Mouse (Mus musculus) neural tube, embryonic 14.5 days (tissue): ENCODE results near the gene Cd9. TPM values are rescaled to one million over a fixed set of nuclear protein-coding genes. Genes with fewer than 3 reads are reported as not detected.

Experiments
- ATAC-seq: fragments of 200-750 bp; cut with Nextera tagmentation; 2 replicates; pipeline ENCODE4 v1.8.0; 2017; ENCODE audit warnings: low read depth, mild to moderate bottlenecking, moderate TSS enrichment, moderate library complexity
- H3K27ac ChIP-seq: fragments of 300-500 bp; sonication (generic); 2 replicates; pipeline ENCODE4 v1.5.1; 2014; ENCODE audit warnings: low read depth, mild to moderate bottlenecking, control low read depth, low read length, moderate library complexity, mixed read lengths
- H3K27me3 ChIP-seq: fragments of 300-500 bp; sonication (generic); 2 replicates; pipeline ENCODE4 v1.6.1; 2014; ENCODE audit warnings: low read length; ENCODE audit not compliant: control insufficient read depth, insufficient read depth
- H3K36me3 ChIP-seq: fragments of 300-500 bp; sonication (generic); 2 replicates; pipeline ENCODE4 v1.6.1; 2014; ENCODE audit warnings: low read length, mixed read lengths; ENCODE audit not compliant: control insufficient read depth, insufficient read depth
- H3K4me1 ChIP-seq: fragments of 300-500 bp; sonication (generic); 2 replicates; pipeline ENCODE4 v1.6.1; 2014; ENCODE audit warnings: low read length; ENCODE audit not compliant: control insufficient read depth, insufficient read depth
- H3K4me2 ChIP-seq: fragments of 300-500 bp; sonication (generic); 2 replicates; pipeline ENCODE4 v1.6.1; 2014; ENCODE audit warnings: mild to moderate bottlenecking, low read depth, low read length, control low read depth
- H3K4me3 ChIP-seq: fragments of 300-500 bp; sonication (generic); 2 replicates; pipeline ENCODE4 v1.5.1; 2014; ENCODE audit warnings: low read depth, low read length, control low read depth, mixed read lengths
- H3K9ac ChIP-seq: fragments of 300-500 bp; sonication (generic); replicated peaks from 2 replicates; pipeline ENCODE4 v1.6.1; 2014; ENCODE audit warnings: low read depth, mild to moderate bottlenecking, control low read depth, low read length, mixed read lengths
- H3K9me3 ChIP-seq: fragments of 300-500 bp; sonication (generic); 2 replicates; pipeline ENCODE4 v1.6.1; 2016; ENCODE audit warnings: low read length; ENCODE audit not compliant: control insufficient read depth
- WGBS: fragments of 180-500 bp; shearing (Covaris S2); extraction: QIAGEN DNeasy Blood & Tissue Kit; methylation state at CpG from one replicate; pipeline ENCODE4 v1.1.7; 2014; 5-methylcytosine and 5-hydroxymethylcytosine counted together
- polyA plus RNA-seq: library from polyadenylated mRNA; unstranded; fragments of >200 nt; fragmentation: Nextera tagmentation; extraction: Ambion mirVana; gene quantifications from 2 replicates; pipeline ENCODE4 v1.2.1, GENCODE M21; 2014

Cd9 gene
- polyA plus RNA-seq, 1 experiment from 2014 or later = 102 TPM

DNA sequence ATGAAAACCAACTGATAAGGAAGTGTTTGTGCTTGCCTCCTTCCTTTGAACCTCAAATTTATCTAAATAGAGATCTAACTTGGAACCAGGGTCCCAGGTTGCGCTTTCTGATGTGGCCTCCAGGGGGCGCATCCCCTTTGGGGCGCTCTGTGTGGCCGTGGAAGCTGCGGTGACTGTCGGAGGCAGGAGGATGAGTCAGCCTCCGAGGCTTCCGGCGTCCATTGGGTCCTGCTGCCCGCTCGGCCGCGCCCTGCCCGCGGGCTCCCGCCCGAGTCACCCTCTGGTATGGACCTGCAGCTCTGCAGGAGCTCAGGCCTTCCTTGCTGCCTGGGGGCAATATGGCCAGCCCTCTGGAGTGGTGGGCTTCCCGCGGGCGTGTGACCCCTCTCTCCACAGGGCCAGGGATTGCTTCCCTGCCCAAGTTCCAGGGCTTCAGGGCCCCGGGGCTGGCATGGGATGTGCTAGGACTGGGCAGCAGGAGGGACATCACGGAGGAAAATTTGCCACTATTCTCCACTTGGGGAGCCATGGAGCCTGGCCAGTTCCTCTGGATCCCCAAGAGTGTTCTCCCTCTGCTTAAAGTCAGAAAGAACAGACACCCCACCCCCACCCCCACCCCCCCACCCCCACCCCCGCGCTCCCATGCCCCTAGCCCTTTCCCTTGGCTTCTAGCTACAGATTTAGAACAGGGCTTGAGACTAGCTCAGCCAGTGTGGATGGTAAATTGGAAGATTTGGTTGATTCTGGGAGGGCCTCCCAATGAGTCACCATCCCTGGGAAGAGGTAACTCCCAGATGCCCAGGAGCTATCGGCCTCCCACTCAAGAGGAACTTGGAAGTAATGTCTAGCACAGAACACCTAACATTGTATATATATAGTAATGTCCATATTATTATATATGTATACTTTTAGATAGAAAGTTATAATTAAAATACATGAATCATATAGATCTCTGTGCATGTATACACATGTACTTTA, 67.9 kb downstream of the Cd9 start:
- H3K4me1 ChIP-seq = no peaks in the 10 kb centered on the region
- H3K9ac ChIP-seq = peak overlapping the region; percentile 41
- H3K4me2 ChIP-seq = peak overlapping the region; percentile 62
- no peaks in the 10 kb centered on the region for H3K9me3 ChIP-seq
- H3K27ac ChIP-seq = 0 out of 2 replicates have a peak overlapping the region, but pooled peaks have one; percentile 52
- peak overlapping the region; percentile 30 for H3K4me3 ChIP-seq
- H3K36me3 ChIP-seq = no peaks in the 10 kb centered on the region
- H3K27me3 ChIP-seq = no peaks in the 10 kb centered on the region
- 4% methylated on average over 25 of the region's 25 CpGs for WGBS
- peak; percentile 90 for ATAC-seq

DNA sequence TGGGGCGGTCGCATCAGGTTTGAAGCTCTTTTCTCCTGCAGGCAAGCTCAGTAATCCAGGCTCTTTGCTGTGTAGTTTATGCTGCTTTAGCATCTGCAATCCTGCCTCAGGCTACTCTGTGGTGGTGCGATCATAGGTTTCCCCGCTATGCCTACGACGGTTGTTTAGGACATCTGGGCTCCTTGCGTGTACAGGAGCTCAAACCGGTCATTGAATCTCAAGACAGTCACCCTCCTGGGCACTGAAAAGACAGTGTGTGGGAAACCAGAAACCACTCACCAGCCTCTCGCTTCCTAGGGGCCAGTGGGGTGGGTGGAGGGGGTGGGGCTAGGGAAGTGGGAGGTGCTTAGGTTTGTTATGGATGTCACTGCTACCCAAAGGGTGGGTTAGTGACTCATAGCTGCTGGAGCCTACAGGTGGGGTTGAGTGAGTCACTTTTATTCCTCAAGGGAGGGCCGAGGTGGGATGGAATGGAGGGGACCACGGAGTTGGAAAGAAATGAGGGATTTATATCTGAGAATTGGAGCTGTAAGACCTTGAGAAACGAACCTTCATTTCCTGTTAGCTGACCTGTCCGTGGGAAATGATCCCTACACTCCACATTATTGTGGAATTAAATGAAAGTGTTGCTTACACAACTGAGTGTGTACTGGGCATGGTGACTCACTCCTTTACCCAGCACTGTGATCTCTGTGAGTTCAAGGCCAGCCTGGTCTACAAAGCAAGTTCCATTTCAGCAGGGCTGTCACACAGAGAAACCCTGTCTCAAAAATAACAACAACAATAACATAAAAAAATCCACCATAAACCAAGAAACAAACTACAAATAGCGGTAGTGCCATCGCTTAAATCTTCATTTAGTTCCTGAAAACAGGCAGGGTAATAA, 69.1 kb downstream of the Cd9 start:
- whole genome bisulfite sequencing = 53% methylated on average over 15 of the region's 15 CpGs
- no peaks in the 10 kb centered on the region for H3K4me1 ChIP-seq
- no peak overlapping the region for H3K4me3 ChIP-seq
- no peaks in the 10 kb centered on the region for H3K9me3 ChIP-seq
- H3K9ac ChIP-seq = no peak overlapping the region
- ATAC-seq = no peak
- H3K27me3 ChIP-seq = no peaks in the 10 kb centered on the region
- no peaks in the 10 kb centered on the region for H3K36me3 ChIP-seq
- no peak overlapping the region for H3K27ac ChIP-seq
- H3K4me2 ChIP-seq = no peak overlapping the region

DNA sequence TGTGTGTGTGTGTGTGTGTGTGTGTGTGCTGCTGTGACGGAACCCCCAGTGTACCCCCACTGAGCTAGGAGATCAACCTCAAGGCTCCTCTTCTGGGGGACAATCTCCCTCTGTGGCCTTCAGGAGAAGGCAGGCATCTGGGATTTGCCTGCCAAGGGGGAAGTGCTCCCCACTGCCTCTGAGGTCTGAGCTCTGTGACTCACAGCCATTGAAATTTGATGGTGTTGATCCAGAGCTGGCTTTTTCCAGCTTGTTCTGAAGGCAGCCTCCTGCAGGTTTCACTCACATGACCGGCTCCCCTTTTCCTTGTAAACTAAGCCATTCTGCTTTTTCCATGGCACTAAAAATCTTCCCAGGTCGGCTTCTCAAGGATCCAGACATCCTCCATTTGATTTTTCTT, 70.4 kb downstream of the Cd9 start:
- no peaks in the 10 kb centered on the region for H3K4me1 ChIP-seq
- H3K9me3 ChIP-seq = no peaks in the 10 kb centered on the region
- no peak overlapping the region for H3K27ac ChIP-seq
- no peaks in the 10 kb centered on the region for H3K27me3 ChIP-seq
- H3K9ac ChIP-seq = no peak overlapping the region
- H3K36me3 ChIP-seq = no peaks in the 10 kb centered on the region
- 70% methylated on average over 3 of the region's 3 CpGs for WGBS
- no peak overlapping the region for H3K4me2 ChIP-seq
- ATAC-seq = no peak
- H3K4me3 ChIP-seq = no peak overlapping the region

DNA sequence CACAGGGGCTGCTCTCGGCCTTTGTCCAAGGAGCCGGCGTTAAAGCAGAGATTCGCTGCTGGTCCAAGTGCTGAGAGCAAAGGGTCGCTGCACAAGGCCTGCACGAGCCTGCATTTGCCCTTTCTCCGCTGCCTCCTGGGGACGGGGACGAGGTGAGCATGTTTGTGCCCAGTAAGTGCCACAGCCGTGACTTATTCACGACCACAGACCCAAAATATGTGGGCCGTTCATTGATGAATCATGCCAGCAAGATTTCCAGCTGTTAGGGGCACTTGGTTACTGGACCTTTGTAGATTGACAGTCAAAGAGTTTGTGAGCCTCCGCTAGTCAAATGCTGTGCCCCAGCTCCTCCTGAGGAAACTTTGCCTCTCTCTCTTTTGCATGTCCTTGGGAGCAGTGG, 71.1 kb downstream of the Cd9 start:
- Histone ChIP-seq H3K27me3 (no peaks in the 10 kb centered on the region), H3K27ac (no peak overlapping the region), H3K4me1 (no peaks in the 10 kb centered on the region), H3K36me3 (no peaks in the 10 kb centered on the region), H3K9me3 (no peaks in the 10 kb centered on the region), H3K4me2 (no peak overlapping the region), H3K9ac (no peak overlapping the region), H3K4me3 (no peak overlapping the region)
- WGBS = 47% methylated on average over 13 of the region's 13 CpGs
- no peak for ATAC-seq

DNA sequence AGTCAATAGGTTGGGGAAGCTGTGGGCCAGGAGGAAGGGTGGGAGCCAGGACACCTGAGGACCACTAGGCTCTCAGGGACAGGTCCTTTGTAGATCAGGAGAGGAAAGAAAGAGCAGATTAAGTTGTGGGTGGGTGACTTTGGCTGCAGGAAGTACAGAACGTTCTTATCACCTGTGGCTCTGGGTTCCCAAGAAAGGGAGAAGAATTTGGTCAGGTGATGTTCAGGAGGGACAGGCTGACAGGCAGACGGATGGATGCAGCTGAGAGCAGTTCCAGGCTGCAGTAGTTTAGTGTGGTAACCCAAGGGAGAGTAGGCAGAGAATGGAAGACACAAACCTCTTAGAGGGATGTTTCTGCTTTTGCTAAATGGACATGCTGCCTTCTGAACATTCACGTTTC, 71.5 kb downstream of the Cd9 start:
- Histone ChIP-seq H3K4me1 (no peaks in the 10 kb centered on the region), H3K27ac (no peak overlapping the region), H3K4me3 (no peak overlapping the region), H3K27me3 (no peaks in the 10 kb centered on the region), H3K9me3 (no peaks in the 10 kb centered on the region), H3K4me2 (no peak overlapping the region; the same call in 1 of the 2 replicates), H3K9ac (no peak overlapping the region), H3K36me3 (no peaks in the 10 kb centered on the region)
- ATAC-seq = no peak
- WGBS = 47% methylated on average over 3 of the region's 3 CpGs

DNA sequence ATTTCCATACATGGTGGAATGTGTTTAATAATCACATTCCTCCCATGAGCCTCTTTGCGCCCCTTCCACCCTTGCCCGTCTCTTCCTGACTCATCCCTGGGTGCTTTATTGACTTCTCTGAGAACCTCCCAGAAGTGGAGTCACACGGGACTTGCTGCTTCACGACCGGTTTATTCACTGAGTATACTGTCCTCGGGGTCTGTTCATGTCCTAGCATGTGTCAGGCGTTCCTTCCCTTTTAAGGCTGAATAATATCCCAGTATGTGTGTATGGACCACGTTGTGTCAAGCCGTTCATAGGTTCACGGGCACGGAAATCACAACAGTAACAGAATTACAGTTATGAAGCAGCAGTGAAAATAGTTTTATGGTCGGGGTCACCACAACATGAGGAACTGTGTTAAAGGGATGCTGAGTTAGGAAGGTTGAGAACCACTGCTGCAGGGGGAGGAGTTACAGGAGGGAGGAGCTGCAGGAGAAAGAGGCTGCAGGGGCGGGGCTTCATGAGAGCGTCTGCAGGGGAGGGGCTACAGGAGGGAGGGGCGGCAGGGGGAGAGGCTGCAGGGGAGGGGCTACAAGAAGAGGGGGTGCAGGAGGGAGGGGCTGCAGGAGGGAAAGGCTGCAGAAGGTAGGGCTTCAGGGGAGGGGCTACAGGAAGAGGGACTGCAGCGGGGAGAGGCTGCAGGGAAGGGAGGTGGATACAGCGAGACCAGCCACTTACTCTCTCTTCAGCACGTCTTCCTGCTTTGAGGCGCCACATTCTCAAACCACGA, 72.4 kb downstream of the Cd9 start:
- Histone ChIP-seq H3K36me3 (no peaks in the 10 kb centered on the region), H3K4me2 (peak overlapping the region; percentile 27; the same call in 1 of the 2 replicates), H3K4me3 (no peak overlapping the region), H3K27me3 (no peaks in the 10 kb centered on the region), H3K4me1 (no peaks in the 10 kb centered on the region), H3K9me3 (no peaks in the 10 kb centered on the region), H3K27ac (no peak overlapping the region), H3K9ac (no peak overlapping the region)
- no peak for ATAC-seq
- 19% methylated on average over 20 of the region's 20 CpGs for WGBS

DNA sequence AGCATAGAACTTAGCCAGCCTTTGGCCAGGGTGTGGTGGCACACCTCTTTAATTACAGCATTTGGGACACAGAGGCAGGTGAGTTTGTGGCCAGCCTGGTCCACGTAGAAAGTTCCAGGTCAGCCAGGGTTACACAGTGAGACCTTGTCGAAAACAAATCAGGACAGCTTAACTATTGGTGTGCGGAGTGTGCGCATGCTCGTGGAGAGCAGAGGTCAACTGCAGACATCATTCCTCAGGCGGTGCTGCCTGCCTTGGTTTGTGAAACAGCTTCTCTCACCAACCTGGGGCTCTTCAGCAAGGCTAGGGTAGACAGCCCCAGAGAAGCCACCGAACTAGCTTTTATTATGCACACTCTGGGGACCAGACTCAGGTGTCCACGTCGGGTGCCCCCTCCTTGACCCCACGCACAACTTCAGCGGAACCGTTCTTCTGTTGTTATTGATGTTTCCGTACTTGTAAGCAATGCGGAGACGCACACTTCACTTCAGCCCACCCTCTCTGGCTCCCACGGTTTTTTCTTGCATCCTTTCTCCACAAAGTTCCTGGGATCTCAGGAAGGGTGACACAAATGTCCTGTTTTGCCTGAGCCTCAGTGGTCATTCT, 74.0 kb downstream of the Cd9 start:
- no peaks in the 10 kb centered on the region for H3K9me3 ChIP-seq
- no peak overlapping the region for H3K4me3 ChIP-seq
- no peak overlapping the region for H3K4me2 ChIP-seq
- no peaks in the 10 kb centered on the region for H3K36me3 ChIP-seq
- H3K27ac ChIP-seq = no peak overlapping the region
- WGBS = 78% methylated on average over 16 of the region's 16 CpGs
- H3K4me1 ChIP-seq = no peaks in the 10 kb centered on the region
- no peak for ATAC-seq
- H3K27me3 ChIP-seq = no peaks in the 10 kb centered on the region
- H3K9ac ChIP-seq = no peak overlapping the region

DNA sequence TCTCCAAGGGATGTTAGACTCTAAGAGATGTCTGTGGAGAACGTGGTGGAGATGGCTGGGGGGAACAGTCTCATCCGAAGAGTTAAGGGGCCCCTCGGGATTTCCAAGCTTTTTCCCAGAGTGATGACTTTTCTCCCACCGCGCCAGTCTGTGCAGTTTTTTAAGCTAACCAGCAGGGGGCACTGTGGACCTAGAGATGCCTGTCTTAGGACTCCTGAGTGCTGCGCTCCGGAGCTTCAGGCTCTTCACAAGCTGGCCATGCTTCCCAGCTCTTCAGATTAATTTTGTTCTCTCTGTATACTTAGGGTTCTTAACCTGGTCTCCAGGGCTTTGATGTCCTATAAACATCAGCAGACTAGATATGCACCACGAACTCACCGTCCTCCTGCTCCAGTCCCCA, 75.8 kb downstream of the Cd9 start:
- peak; percentile 88 for ATAC-seq

More for the DNA sequence above, 75.8 kb downstream of the Cd9 start:
- no peak overlapping the region for H3K27ac ChIP-seq
- 16% methylated on average over 9 of the region's 9 CpGs for WGBS
- H3K36me3 ChIP-seq = no peaks in the 10 kb centered on the region
- no peak overlapping the region for H3K4me2 ChIP-seq
- no peak overlapping the region for H3K9ac ChIP-seq
- H3K9me3 ChIP-seq = no peaks in the 10 kb centered on the region
- no peaks in the 10 kb centered on the region for H3K4me1 ChIP-seq
- no peak overlapping the region for H3K4me3 ChIP-seq
- no peaks in the 10 kb centered on the region for H3K27me3 ChIP-seq
